8 mouse cellular contexts compared by ENCODE assay signal in the genomic region with DNA sequence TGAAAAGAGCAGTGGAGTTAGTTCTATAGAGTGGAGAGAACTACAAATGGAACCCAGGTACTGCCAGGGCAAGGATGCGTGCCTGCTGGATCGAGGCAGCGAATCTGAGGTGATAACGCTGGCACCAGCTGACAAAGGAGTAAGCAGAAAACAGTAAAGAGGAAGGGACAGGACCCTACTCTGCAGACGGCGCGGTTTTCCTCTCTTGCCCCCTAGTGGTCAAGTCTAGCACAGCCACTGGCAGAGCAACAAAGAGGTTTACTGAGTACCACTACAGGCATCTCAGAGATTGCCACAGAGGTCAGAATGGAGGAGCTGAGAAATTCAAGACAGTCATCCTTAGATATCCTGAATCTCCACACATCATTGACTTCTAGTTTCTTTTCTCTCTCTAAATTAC. TPM values are rescaled to one million over a fixed set of nuclear protein-coding genes. Genes with fewer than 3 reads are reported as not detected.
DNase-seq lines count a peak whose midpoint lies in the region; ATAC-seq lines count a peak whose summit lies in the region.

No protein-coding gene starts in this region.

- H3K4me1 ChIP-seq in midbrain, embryonic 12.5 days = no peaks in the 10 kb centered on the region; the same call in 1 of the 2 replicates

- H3K9me3 ChIP-seq in midbrain, embryonic 12.5 days = no peaks in the 10 kb centered on the region

- H3K36me3 ChIP-seq in midbrain, embryonic 12.5 days = no peaks in the 10 kb centered on the region

- no peaks in the 10 kb centered on the region for H3K27me3 ChIP-seq in midbrain, embryonic 12.5 days

- peak; percentile 40 for DNase-seq in adipocyte (ENCODE audit: low spot score)
- peak; percentile 86 to 88 for DNase-seq in cerebellum, postnatal 14 days
- DNase-seq in frontal cortex, postnatal 36 days (ENCODE audit: low spot score in 2 of 2) = peak; percentile 54 to 62
- peak; percentile 61 for DNase-seq in induced T-regulatory cell, adult 2 months (ENCODE audit: low read depth)
- peak; percentile 39 to 75 for DNase-seq in left cerebral cortex, postnatal 14 days (ENCODE audit: low spot score in 2 of 2)
- peak; percentile 14 to 51 for DNase-seq in spleen, adult 18-20 months

- intact Hi-C loops in left cerebral cortex, postnatal 14 days (cut with DNase I) = loop anchor here (5.0 kb wide), 1 partner anchor 107 kb away; no protein-coding TSS in a partner anchor

- H3K4me3 ChIP-seq in midbrain, embryonic 12.5 days = no peak overlapping the region; the same call in 1 of the 2 replicates

- 1% methylated on average over 7 of the region's 7 CpGs for WGBS in midbrain, embryonic 12.5 days

- no peak overlapping the region for H3K27ac ChIP-seq in midbrain, embryonic 12.5 days (replicated peaks)

- ATAC-seq in midbrain, embryonic 12.5 days (ENCODE audit: low FRiP score, low read depth) = 0 out of 2 replicates have a peak, but pooled peaks have one; percentile 49
- ATAC-seq in activated CD4-positive, CD25-positive, alpha-beta regulatory T cell, adult 4 months = no peak

- no peak overlapping the region for H3K9ac ChIP-seq in midbrain, embryonic 12.5 days (replicated peaks)

- peak overlapping the region; percentile 37 for H3K4me2 ChIP-seq in midbrain, embryonic 12.5 days (replicated peaks)

RNA-seq across cellular contexts. Expression of gene Krtap1-5, which starts 6.7 kb away (rescaled TPM):
- not detected for total RNA-seq in left cerebral cortex, postnatal 14 days (2021)
- polyA plus RNA-seq in midbrain, embryonic 12.5 days (2016; fragmentation: Nextera tagmentation; extraction: Ambion mirVana) = not detected in 2 replicates
- not detected for polyA plus RNA-seq in activated CD4-positive, CD25-positive, alpha-beta regulatory T cell, adult 4 months (2017; shearing (Covaris generic))

RNA-seq across cellular contexts. Expression of gene Krtap3-1, which starts 7.7 kb away (rescaled TPM):
- not detected for total RNA-seq in left cerebral cortex, postnatal 14 days (2021)
- polyA plus RNA-seq in midbrain, embryonic 12.5 days (2016; fragmentation: Nextera tagmentation; extraction: Ambion mirVana) = not detected in 2 replicates
- polyA plus RNA-seq in activated CD4-positive, CD25-positive, alpha-beta regulatory T cell, adult 4 months (2017; shearing (Covaris generic)) = not detected

RNA-seq across cellular contexts. Expression of gene Krtap1-4, which starts 9.3 kb away (rescaled TPM):
- not detected for total RNA-seq in left cerebral cortex, postnatal 14 days (2021)
- polyA plus RNA-seq in midbrain, embryonic 12.5 days (2016; fragmentation: Nextera tagmentation; extraction: Ambion mirVana) = not detected in 2 replicates
- polyA plus RNA-seq in activated CD4-positive, CD25-positive, alpha-beta regulatory T cell, adult 4 months (2017; shearing (Covaris generic)) = not detected

RNA-seq across cellular contexts. Expression of gene Gm11939, which starts 14.8 kb away (rescaled TPM):
- total RNA-seq in left cerebral cortex, postnatal 14 days (2021) = not detected
- not detected in 2 replicates for polyA plus RNA-seq in midbrain, embryonic 12.5 days (2016; fragmentation: Nextera tagmentation; extraction: Ambion mirVana)
- not detected for polyA plus RNA-seq in activated CD4-positive, CD25-positive, alpha-beta regulatory T cell, adult 4 months (2017; shearing (Covaris generic))

RNA-seq across cellular contexts. Expression of gene Krtap1-3, which starts 17.0 kb away (rescaled TPM):
- total RNA-seq in left cerebral cortex, postnatal 14 days (2021) = not detected
- polyA plus RNA-seq in midbrain, embryonic 12.5 days (2016; fragmentation: Nextera tagmentation; extraction: Ambion mirVana) = not detected in 2 replicates
- not detected for polyA plus RNA-seq in activated CD4-positive, CD25-positive, alpha-beta regulatory T cell, adult 4 months (2017; shearing (Covaris generic))

Comparison
In these comparisons a context has a peak if more than half of its experiments do, and no peak if none do; other contexts are left out.
1. DNase-seq: peak in every context shown above with its lines; median percentile 87 in cerebellum, postnatal 14 days; 61 in induced T-regulatory cell, adult 2 months; 58 in frontal cortex, postnatal 36 days; 57 in left cerebral cortex, postnatal 14 days; 40 in adipocyte; 32 in spleen, adult 18-20 months.